Mouse (Mus musculus): ENCODE measurements around the gene 1700080E11Rik. TPM values are rescaled to one million over a fixed set of nuclear protein-coding genes. Genes with fewer than 3 reads are reported as not detected.
"Not testable (repeated sequence)": the region's sequence is repeated elsewhere in the genome, so short reads cannot be mapped to it uniquely, and the experiment has no call there.

1700080E11Rik gene
- polyA plus RNA-seq, 1 experiment, result not detected

DNA sequence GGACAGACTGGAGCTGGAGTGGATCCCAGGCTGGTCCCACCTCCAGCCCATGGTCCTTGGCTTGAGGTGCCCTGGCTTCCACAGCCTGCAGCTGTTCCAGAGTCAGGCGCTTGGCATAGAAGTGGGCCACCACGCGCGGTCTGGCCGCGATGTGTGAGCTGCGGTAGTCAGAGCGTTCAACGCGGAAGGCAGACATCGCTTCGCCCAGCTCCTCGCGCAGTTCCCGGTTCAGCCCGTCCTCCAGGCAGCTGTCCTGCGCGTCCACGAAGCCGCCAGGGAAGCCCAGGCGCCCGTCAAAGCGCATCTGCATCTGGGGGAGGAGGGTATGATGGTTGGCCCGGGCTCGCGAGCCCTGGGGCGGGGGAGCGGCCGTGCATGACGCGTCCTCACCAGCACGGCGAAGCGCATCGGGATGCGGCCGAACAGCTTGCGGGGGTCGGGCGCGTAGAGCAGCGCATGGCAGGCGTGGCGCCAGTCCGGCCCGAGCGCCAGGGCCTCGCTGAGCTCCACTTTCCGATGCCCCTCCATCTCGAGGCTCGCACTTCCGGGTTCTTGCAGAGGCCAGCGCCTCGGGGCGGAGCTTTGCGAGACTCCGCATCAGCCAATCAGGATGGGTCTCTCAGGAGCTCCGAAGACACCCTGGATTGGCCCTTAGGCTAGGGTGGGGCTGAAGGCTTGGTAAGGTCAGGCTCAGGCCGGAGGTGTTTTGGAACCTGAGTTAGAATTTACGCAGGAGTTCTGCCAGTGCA lies 13.5 kb downstream of the 1700080E11Rik start, which contains the start of gene Nudt16:
Nudt16 (minus strand) TSS at position 572 of the 749 bp plus-strand sequence.
- under 1% methylated on average over 60 of the region's 60 CpGs for WGBS
- Histone ChIP-seq H3K27ac (ENCODE audit: insufficient read depth, low read length) (peak within 1 kb of the TSS; percentile 90), H3K4me1 (ENCODE audit: control insufficient read depth, insufficient read depth, insufficient read length) (peaks cover 15% of the 10 kb centered on the region; the same call in 1 of the 2 replicates)

DNA sequence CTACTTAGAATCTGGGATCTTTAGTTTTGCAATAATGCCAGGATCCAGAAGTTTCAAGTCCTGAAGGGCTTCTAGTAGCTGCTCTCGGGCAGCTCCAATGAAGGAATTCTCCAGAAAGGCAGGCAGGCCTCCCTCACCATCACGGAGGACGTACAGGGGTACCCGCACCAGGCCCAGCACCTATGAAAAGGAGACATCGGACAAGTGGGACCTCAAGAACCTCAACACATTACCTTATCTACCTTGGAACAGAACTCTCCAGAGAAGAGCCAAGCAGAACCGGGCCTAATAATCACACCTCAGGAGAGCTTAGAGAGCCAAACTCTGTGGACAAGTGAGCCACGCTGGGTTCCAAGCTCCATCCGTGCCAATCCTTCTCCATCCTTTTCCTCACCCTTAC lies 14.6 kb downstream of the 1700080E11Rik start:
- no peak for TF ChIP-seq POLR2A (IDR thresholded peaks at IDR 0.05; ENCODE audit: low read depth, low read length)
- TF ChIP-seq CTCF (IDR thresholded peaks at IDR 0.05; ENCODE audit: extremely low read depth, insufficient read depth, insufficient read length, insufficient replicate concordance), result no peak
- no peak overlapping the region for H3K27ac ChIP-seq (ENCODE audit: insufficient read depth, low read length)
- no peak overlapping the region for H3K4me3 ChIP-seq (ENCODE audit: extremely low read depth, insufficient read depth, insufficient read length)
- WGBS, result 92% methylated on average over 8 of the region's 8 CpGs
- H3K4me1 ChIP-seq (ENCODE audit: control insufficient read depth, insufficient read depth, insufficient read length), result peaks cover 15% of the 10 kb centered on the region; the same call in 1 of the 2 replicates
- no peaks in the 10 kb centered on the region for H3K27me3 ChIP-seq (ENCODE audit: control insufficient read depth, insufficient read depth, low read length)
- DNase-seq (ENCODE audit: low read depth in 1 of 2, low spot score in 2 of 2), result no peak
- no peaks in the 10 kb centered on the region for H3K36me3 ChIP-seq (ENCODE audit: control insufficient read depth, insufficient read depth, low read length)

More for the DNA sequence above, 13.5 kb downstream of the 1700080E11Rik start, which contains the start of gene Nudt16:
- DNase-seq (ENCODE audit: low read depth in 1 of 2, low spot score in 2 of 2), result peak; percentile 86 to 91
- Histone ChIP-seq H3K36me3 (ENCODE audit: control insufficient read depth, insufficient read depth, low read length) (no peaks in the 10 kb centered on the region), H3K4me3 (ENCODE audit: extremely low read depth, insufficient read depth, insufficient read length) (peak within 1 kb of the TSS; percentile 91), H3K27me3 (ENCODE audit: control insufficient read depth, insufficient read depth, low read length) (no peaks in the 10 kb centered on the region)
- TF ChIP-seq CTCF (IDR thresholded peaks at IDR 0.05; ENCODE audit: extremely low read depth, insufficient read depth, insufficient read length, insufficient replicate concordance) (no peak), POLR2A (IDR thresholded peaks at IDR 0.05; ENCODE audit: low read depth, low read length) (peak; percentile 89)

DNA sequence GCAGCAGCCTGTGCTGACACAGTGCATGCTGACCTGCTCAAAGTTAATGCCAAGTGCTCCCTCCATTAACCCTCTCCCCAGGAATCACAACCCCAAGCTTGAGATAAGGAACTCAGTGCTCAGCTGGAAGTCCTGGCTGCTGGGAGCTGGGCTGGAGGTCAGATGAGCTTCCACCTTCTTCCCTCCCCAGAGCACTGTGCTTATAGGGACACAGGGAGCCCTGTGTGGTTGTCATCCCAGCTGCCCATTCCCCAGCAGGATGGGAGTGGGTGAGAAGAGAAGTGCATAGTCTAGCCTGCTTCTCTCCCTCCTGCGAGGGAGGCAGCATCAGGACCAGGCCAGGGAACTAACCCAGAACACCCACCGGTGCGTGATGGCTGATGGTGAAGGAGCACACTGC lies 19.7 kb downstream of the 1700080E11Rik start:
- not testable (repeated sequence) for H3K4me1 ChIP-seq (ENCODE audit: control insufficient read depth, insufficient read depth, insufficient read length); DNase-seq (ENCODE audit: low read depth in 1 of 2, low spot score in 2 of 2); H3K4me3 ChIP-seq (ENCODE audit: extremely low read depth, insufficient read depth, insufficient read length); H3K27ac ChIP-seq (ENCODE audit: insufficient read depth, low read length); H3K27me3 ChIP-seq (ENCODE audit: control insufficient read depth, insufficient read depth, low read length); H3K36me3 ChIP-seq (ENCODE audit: control insufficient read depth, insufficient read depth, low read length)
- 89% methylated on average over 3 of the region's 3 CpGs for WGBS

DNA sequence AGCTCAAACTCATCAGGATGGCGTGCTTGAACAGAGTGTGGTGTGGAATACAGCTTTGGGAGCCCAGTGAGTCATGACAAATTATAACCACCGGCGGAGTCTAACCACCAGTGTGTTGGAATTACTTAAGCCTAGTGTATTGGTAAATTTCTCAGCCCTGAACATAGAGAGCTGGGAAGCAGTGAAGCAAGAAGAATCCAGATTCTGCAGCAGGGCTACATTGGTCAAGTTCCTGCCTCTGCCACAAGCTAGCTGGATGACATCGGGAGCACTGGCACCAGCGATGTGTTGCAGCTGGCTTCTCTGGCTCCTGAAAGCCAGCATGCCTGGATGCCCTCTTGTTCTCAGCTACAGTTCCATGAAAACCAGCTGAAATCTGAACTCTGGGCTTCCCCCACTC lies 41.0 kb downstream of the 1700080E11Rik start:
- no peak for TF ChIP-seq POLR2A (IDR thresholded peaks at IDR 0.05; ENCODE audit: low read depth, low read length)
- no peak for TF ChIP-seq CTCF (IDR thresholded peaks at IDR 0.05; ENCODE audit: extremely low read depth, insufficient read depth, insufficient read length, insufficient replicate concordance)
- no peaks in the 10 kb centered on the region for H3K36me3 ChIP-seq (ENCODE audit: control insufficient read depth, insufficient read depth, low read length)
- H3K4me3 ChIP-seq (ENCODE audit: extremely low read depth, insufficient read depth, insufficient read length), result no peak overlapping the region
- H3K27me3 ChIP-seq (ENCODE audit: control insufficient read depth, insufficient read depth, low read length), result no peaks in the 10 kb centered on the region
- WGBS, result 94% methylated on average over 5 of the region's 5 CpGs
- H3K27ac ChIP-seq (ENCODE audit: insufficient read depth, low read length), result no peak overlapping the region
- no peaks in the 10 kb centered on the region; the same call in 1 of the 2 replicates for H3K4me1 ChIP-seq (ENCODE audit: control insufficient read depth, insufficient read depth, insufficient read length)
- no peak for DNase-seq (ENCODE audit: low read depth in 1 of 2, low spot score in 2 of 2)

DNA sequence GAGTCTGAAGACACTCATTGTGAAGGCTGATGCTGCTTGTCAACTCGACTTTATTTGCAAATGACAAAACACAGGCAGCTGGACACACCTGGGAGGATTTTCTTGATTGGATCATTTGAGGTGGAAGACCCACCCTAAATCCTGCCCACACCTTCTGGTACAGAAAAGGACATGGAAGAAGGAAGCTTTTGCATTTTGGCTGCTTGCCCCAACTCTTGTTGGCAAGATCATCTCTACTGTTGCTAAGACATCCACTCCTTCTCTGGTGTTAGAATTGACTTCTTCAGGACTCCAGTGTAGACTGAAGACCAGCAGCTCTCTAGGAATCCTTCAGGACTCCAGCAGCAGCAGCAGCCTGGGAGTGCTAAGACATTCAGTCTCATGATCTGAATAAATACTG lies 43.0 kb downstream of the 1700080E11Rik start:
- Histone ChIP-seq H3K27me3 (ENCODE audit: control insufficient read depth, insufficient read depth, low read length) (no peaks in the 10 kb centered on the region), H3K36me3 (ENCODE audit: control insufficient read depth, insufficient read depth, low read length) (no peaks in the 10 kb centered on the region), H3K27ac (ENCODE audit: insufficient read depth, low read length) (no peak overlapping the region), H3K4me1 (ENCODE audit: control insufficient read depth, insufficient read depth, insufficient read length) (no peaks in the 10 kb centered on the region; the same call in 1 of the 2 replicates), H3K4me3 (ENCODE audit: extremely low read depth, insufficient read depth, insufficient read length) (no peak overlapping the region)
- DNase-seq (ENCODE audit: low read depth in 1 of 2, low spot score in 2 of 2), result no peak
- TF ChIP-seq CTCF (IDR thresholded peaks at IDR 0.05; ENCODE audit: extremely low read depth, insufficient read depth, insufficient read length, insufficient replicate concordance) (no peak), POLR2A (IDR thresholded peaks at IDR 0.05; ENCODE audit: low read depth, low read length) (no peak)
- 47% methylated on average over 1 of the region's 1 CpGs for WGBS

DNA sequence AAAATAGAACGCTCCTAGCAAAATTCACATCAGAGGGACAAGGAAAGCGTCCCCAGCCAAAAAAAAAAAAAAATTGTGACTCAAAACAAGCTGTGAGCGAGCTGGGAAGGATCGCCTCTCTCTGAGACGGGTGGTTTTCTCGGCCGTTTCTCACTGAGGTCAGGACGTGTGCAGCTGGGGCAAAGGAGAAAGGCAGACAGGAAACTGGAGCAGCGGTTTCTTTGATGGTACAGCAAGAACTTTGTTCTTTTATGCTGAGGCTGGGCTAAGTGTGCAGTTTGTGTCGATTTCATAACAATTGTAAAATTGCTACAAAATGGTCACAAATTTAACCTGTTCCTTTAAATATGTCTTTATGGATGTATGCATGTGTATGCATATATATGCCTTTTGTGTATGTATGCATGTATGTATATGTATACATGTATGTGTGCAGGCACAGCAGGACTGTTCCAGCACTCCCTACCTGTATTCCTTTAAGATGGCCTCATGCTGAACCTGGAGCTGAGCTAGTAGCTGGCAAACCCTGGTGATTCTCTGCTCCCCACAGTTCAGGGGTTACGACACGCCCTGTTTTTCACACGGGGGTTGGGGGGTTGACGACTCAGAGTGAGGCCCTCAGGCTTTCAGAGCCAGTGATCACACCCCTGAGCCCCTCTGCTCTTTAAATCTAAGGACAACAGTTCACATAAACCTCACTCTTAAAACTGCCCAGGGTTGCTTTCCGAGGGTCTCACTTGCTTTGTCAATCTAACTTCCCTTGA lies 43.9 kb downstream of the 1700080E11Rik start:
- WGBS, result 31% methylated on average over 15 of the region's 15 CpGs
- H3K4me1 ChIP-seq (ENCODE audit: control insufficient read depth, insufficient read depth, insufficient read length), result no peaks in the 10 kb centered on the region; the same call in 1 of the 2 replicates
- DNase-seq (ENCODE audit: low read depth in 1 of 2, low spot score in 2 of 2), result peak in 1 of 2 experiments; percentile 5
- no peaks in the 10 kb centered on the region for H3K36me3 ChIP-seq (ENCODE audit: control insufficient read depth, insufficient read depth, low read length)
- no peak for TF ChIP-seq CTCF (IDR thresholded peaks at IDR 0.05; ENCODE audit: extremely low read depth, insufficient read depth, insufficient read length, insufficient replicate concordance)
- TF ChIP-seq POLR2A (IDR thresholded peaks at IDR 0.05; ENCODE audit: low read depth, low read length), result no peak
- H3K27me3 ChIP-seq (ENCODE audit: control insufficient read depth, insufficient read depth, low read length), result no peaks in the 10 kb centered on the region
- no peak overlapping the region for H3K4me3 ChIP-seq (ENCODE audit: extremely low read depth, insufficient read depth, insufficient read length)
- H3K27ac ChIP-seq (ENCODE audit: insufficient read depth, low read length), result no peak overlapping the region

Other genes starting within 250 kb of the 1700080E11Rik start
- gene Mrpl3, start 91.9 kb downstream of the 1700080E11Rik start, polyA plus RNA-seq (2012; rRNA removed), result 41.4 and 69.9 TPM in 2 replicates
- gene Nudt16, start 13.3 kb downstream of the 1700080E11Rik start, polyA plus RNA-seq (2012; rRNA removed), result 17.1 and 26.2 TPM in 2 replicates